Mouse (Mus musculus) lung, adult 18-20 months (tissue): ENCODE data around the gene Nubp1.

Source experiments
- DNase-seq, 2 experiments: peaks; one replicate each; pipeline ENCODE4 v3.0.0; 2022; ENCODE audit warnings: mixed read lengths in 2 of 2

The Nubp1 gene

DNA sequence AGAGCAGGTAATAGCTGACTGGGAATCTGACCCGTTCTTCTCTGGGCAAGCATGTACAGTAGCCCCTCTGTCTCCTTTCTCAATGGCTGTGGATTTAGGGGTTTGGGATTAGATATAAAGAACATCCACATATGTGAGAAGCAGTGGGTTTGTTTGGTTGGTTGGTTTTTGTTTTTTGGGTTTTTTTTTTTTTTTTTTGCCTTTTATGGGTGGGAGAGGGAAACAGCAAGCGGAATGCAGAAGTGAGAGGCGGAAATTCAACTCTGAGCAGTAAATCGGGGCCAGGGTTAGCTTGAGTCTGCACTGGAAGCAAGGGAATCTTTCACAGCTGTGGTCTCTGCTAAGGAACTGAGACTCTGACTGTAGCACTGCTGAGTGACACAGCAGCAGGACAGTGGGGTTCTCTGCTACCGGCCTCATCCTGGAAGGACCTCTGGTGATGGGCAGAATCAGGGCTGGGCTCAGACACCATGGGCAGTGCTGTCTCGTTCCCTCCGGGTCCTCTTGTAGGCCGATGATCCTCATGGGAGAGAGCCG lies 6.0 kb downstream of the Nubp1 start:
- no peak for DNase-seq

DNA sequence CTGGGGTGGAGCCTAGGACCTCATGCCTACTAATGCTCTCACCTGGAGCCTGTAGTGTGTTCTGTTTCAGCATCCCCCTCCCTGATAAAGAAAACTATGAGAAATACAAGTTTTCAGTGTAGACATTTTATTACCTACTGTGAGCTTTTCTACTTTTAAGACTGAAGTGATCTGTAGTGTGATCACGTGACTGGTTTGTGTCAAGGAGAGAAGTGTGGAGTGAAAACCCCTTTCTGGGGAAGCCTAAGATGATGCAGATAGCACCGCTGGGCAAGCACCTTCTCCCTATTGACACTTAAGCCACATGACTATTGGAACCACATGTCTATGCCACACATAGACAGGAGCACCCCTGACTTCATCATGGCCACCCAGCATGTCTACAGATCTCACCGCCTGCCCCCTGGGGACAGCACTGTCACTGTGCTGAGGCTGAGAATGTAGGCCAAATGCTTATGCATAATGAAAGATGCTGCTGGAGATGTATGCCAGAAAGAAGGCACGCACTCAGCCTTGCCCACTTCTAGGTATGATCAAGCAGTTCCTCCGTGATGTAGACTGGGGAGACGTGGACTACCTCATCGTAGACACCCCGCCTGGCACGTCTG lies 8.8 kb downstream of the Nubp1 start:
- no peak for DNase-seq

DNA sequence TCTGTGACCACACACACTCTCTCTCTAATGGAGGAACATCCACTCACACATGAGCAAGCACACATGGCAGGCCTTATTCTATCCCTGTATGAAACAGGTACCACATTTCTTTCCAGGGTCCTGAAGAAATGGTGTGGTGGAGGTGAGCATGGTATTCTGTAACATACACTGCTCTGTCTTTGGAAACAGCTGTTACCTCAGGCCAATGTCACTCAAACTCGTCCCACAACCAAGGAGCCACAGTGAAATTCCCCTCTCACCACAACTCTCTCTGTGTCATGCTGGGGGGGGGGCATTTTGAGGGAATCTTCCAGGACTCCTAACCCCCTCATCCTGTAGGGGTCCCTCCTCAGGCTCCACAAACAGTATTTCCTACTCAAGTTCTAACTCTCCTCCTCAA lies 20.2 kb downstream of the Nubp1 start:
- DNase-seq: no peak

DNA sequence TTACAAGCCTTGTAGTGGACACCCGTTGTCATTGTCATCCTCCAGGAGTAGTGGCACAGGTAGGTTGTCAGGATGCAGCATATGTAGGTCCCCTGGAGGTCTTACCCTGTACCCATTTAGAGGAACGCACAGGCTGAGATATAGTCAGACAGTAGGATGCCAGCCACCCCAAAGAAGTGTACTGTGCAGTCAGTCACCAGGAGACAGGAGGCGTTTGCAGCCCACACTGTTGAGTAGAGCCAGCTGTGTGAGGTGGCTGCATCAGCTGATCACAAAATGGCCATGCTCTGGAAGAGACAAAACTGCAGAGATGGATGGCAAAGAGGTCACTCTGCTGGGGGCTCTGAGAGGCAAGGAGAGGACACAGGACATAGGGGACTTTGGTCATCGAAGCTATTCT lies 20.6 kb downstream of the Nubp1 start:
- DNase-seq: no peak

DNA sequence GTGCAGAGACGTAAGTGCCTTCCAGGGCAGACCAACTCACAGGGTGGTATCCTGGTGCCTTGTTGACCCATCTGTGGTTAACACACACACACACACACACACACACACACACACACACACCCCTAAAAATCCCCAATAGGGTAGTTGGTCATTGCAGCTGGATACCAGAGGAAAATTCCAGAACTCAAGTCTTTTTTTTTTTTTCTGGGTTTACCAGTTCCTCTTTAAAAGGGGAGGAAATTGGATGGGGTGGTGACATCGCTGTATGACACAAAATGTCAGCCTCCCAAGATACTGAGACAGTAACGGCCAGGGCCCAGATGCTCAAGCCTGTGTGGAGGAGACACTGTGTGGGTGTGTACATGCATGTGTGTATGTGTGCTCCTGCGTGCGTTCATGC lies 21.6 kb downstream of the Nubp1 start:
- DNase-seq: no peak

DNA sequence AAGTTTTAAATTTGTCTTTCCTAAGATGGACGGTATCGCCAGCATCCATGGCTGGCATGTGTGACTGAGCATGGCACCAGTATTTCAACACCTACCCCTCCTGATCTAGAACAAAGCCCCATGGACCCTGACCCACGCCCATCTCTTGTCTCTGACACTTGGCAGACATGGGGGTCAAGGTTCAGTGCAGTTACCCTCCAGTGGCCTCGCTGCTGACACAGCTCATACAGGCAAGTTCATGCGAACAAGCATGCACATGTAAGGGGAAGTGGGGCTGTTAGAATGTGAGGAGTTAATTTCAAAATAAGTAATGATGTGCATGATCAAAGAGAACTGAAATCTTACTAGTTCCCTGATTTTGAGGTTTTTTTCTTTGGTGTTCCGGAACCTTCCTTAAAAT lies 24.4 kb downstream of the Nubp1 start:
- DNase-seq: no peak

DNA sequence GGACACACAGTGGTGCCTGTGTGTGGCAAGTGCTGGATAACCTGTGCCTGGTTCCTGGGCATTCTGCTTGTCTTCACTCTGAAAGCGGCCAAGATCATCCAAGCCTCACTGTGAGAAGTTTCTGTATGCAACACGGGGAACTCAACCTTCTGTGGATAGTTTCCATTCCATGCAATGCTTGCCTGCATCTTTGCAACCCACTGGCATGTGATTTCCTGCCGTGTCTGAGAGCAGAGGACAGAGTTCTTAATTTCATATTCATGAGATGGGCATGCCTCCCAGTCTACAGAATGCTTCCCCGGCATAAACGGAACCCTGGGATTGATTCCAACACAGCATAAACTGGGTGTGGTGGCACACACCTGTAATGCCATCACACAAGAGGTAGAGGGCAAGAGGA lies 26.3 kb downstream of the Nubp1 start:
- DNase-seq: no peak

DNA sequence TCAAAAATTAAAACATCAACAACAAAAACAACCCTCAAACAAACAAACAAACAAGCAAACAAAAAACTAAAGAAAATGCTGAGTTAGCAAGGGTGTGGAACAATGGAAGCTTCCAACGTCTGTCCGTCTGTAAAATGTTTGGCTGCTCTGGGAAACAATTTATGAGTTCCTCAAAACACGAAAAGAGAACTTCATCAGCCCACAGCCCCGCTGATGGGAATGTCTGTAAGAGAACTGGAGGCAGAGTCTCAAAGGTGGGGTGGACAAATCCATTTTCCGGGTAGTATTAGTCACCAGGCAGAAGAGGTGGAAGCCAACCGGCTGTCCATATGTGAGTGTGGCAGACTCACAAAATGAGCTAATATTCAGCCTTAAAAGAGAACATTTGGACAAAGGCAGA lies 29.6 kb downstream of the Nubp1 start:
- no peak for DNase-seq

DNA sequence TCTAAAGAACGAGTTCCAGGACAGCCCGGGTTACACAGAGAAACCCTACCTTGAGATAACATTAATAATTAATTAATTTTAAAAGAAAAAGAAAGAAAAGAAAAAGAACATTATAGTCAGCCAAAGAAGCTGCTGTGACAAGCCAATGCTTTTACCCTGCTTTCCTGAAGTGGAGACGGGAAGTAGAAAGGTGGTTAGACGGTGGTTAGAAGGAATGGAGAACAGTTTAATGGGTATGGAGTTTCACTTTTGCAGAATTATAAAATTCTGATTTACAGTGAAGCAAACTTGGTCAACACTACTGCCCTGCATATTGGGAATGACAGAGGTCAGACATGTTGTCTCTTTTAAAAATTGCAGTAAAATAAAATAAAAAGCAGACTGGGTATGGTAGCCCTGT lies 30.0 kb downstream of the Nubp1 start:
- DNase-seq: no peak

DNA sequence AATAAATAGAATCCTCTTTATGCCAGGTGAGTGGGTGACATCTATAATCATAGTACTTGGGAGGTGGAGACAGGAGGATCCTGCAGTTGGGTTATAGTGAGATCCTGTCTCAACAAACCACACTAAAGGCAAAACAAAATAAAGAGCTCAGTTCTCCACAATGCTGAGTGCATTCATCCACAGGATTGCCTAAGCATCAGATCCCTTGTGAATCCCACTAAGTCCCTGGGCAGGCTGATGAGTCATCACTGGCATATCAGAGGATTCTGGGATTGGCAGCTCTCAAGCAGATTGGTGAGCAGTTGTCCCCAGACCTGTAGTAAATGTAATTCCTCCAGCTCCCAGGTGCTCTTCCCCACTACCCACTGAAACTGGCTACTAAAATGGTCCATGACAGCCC lies 32.0 kb downstream of the Nubp1 start:
- no peak for DNase-seq

DNA sequence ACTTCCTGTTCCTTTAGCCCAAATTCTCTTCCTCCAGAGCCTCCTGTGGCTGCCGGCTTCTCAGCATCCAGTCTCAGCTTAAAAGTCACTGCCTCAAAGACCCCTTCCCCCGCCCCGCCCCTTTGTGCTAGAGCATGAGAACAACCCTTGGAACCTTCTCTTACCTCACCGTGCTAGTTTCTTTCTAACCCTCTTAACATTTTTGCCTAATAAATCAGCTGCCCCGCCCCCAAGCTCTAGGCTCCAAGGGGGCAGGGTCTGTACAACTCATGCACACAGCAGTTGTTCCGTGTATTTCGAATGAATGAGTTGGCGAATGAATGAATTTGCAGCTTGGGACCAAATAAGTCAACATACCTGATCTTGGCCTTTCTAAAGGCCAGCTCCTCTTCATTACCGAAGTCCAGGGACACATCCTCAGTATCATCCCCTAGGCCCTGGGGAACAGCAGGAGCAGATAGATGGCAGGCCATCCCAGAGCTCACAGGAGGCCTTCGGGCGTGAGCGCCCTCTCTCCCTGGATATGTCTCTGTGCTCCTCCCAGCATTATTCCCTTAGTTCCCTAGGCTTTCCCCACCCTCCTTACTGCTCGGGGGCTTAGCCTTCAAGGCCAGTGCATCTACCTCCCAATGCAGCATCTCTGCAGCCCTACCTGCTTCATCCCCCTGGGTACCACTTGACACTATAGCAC lies 35.0 kb downstream of the Nubp1 start:
- DNase-seq: no peak

DNA sequence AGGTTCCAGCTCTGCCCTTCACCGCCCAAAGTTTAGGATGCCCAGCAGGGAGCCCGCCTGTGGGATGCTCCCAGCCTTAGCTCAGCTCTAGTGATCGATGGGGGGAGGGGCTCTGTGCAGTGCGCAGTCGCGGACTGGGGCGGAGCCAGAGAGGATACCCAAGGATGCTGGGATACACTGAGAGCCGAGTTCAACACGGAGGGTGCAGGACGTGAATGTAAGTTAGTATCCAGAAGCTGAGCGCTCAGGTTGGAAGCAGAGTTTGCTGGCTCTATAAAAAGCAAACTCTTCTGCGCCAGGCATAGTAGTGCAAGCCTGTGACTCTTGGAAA lies 35.5 kb downstream of the Nubp1 start, which contains the start of gene Tvp23a:
Tvp23a (minus strand) TSS at position 99 of the 331 bp plus-strand sequence.
- no peak for DNase-seq

DNA sequence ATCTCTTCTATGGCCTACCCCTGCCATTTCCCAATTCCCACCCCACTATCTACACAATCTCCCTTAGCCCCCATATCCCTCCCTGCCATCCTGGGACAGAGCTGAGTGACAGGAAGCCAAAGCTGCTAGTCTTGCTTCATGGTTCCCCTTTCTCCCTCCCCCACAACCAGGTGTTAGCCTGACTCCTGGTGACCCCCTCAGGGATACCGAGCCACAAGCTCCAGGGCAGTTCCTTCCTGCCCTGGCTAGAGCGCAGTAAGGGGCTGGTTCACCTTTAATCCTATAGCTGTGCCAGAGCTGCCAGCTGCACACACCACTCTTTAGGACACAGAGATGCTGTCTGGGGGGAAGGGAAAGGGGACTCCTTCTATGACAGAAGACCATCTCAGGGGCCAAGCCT lies 36.0 kb downstream of the Nubp1 start:
- DNase-seq: no peak

DNA sequence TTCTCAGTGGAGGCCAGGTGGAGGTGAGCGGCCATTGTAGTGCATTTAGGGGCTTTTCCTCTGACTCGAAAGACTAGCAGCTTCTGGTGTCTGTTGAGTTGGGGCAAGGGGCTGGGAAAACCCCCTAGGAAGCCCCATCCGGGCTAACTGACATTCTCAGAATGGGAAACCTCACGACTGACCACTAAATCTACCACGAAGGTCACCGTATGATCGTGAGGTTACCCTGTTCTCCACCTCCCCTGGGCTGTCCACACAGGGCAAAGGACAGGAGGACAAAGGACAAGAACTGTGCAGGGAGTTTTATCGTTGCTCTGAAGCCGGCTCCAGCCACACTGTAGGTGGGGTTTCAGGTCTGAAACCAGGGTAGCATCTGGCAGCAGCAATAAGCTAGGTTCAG lies 37.2 kb downstream of the Nubp1 start:
- no peak for DNase-seq

DNA sequence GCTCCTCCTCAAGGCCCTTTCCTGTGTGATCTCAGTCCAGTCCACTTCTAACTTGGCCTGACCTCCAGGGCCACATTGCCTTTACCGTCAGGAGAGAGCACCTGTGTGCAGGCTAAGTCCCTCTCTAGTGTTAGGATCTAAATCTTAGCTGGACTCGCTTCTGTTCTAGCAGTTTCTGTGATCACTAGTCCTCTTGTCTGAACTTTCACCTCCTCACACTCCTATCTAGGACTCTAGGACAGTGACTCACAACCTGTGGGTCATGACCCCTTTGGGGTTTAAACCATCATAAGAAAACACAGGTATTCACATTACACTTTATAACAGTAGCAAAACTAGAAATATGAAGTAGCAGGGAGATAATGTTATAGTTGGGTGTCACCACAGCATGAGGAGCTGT lies 40.2 kb downstream of the Nubp1 start:
- no peak for DNase-seq

DNA sequence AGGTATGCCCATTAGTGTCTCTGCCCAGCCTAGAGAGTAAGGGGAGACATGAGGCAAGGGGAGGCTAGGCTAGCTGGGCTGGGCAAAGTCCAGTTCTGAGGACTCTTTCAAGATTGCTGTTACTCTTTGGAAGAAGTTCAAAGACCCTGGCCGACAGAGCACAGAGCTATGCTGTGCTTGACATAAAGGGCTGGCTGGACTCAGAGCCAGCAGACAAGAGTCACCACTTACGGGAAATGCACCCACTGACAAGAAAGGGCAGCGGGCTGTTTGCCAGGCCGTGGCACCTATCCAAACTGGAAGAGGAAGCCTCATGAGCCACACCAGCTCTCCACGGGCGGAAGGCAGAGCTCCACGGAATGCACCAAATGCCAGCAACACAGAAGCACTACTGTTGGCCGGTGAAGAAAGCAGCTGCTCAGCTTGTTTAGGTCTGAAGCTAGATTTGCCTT lies 40.7 kb downstream of the Nubp1 start:
- peak; percentile 95 to 96 for DNase-seq

DNA sequence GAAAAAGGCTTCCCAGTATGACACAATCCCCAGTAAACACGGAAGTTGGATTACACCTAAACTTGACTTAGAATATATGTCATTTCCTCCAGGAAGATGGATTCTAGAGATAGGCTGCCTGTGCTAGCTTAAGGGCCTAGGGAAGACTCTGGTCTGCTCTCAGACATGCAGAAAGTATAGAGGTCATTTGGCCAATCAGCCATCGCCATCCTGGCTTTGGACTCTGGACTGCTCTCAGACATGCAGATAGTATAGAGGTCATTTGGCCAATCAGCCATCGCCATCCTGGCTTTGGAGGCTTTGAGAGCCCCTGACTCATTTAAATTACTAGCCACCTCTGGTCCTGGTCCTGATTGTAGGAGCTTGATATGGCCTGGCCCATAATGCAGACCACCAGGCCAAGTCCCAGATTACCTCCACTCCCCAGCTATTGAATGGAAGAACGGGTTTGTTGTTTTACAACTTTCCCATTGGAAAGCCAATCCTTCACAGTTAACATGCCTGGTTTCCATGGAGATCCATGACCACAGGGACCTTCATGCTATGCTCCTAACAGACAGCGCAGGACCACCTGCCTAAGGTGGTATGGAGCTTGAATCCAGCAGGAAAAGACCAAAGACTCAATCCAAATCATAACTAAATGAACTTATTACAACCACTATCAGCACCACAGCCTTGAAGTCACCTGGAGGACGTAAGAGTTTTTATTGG lies 42.3 kb downstream of the Nubp1 start:
- no peak for DNase-seq

DNA sequence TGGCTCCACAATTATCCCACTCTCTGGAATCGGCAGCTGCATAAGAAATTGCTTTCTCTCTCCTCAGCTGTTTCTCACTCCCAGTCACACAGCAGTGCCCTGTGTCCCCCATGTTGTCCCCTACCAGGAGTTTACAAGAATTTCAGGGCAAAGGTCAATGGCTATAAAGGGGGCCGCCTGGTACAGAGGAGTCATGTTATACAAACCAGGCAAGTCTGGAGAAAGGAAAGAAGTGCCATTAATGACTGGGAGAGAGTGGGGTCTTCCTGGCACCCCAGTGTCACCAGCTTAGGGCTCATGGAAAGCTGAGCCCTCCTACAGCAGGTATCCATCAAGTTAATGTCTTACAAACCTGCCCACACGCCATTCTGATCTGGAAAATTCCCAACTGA lies 42.8 kb downstream of the Nubp1 start:
- DNase-seq: no peak

DNA sequence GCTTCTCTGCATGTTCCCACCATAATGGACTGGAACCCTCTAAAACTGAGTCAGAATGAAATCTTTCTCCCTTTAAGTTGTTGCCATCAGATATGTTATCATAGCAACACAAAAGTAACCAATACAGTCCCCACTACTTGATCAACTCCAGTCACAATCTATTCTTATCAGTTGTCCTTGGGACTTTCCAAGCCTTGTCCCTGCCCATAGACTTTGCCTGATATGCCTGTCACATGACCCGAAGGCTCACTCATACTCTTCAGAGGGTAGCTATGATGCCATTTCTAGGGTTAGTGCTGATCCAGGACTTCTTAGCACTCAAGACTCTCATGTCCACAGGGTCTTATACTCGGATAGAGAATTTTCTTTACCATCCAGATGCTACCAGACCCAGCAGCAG lies 48.4 kb downstream of the Nubp1 start:
- no peak for DNase-seq

DNA sequence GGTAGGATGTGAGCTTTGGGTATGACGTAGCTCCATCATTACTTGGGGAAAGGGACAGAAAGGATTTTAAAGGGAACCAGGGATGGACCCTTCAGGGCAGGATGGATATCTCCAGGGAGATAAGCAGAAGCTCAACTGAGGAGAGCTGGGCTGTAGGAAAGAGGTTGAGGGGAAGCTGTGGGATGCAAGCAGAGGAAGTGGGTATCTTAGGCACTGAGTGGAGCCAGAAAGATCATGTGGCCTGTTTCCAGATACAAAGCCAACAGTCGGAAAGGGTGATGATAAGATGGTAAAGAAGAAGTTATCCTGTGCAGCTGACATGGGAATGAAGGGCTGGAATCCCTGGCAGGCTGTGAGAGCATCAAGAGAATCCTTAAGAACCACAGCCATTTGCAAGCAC lies 49.4 kb downstream of the Nubp1 start:
- DNase-seq: no peak

DNA sequence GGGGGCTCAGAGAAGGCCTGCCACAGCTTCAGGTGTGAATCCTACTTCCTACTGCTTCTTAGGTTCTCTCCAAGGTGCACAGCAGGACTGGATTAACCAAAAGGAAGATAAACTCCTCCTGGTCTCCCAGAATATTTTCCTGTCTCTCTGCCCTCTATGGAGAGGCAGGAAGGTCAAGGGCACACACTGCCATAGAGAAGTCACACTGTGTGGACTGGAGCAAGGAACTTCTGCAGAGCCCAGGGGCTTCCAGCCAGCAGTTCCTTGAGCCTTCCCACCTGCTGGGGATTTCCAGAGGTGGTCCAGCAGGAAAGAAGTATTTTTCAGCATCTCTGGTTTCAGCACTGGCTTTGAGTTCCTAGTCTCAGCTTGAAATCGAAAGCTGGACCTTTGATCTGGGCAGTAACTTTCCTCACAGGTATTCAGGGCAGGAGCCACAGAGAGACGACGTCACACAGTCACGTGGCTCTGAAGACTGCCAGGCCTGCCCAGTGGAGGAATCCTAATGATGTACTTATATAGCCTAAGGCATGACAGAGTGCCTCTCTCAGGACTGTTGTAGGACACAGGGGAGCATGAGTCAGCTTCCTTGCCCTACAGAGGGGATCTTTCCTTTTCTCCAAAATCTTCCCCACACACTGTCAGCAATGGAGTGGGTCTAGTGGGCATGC lies 53.4 kb downstream of the Nubp1 start:
- DNase-seq: peak; percentile 59 to 64

DNA sequence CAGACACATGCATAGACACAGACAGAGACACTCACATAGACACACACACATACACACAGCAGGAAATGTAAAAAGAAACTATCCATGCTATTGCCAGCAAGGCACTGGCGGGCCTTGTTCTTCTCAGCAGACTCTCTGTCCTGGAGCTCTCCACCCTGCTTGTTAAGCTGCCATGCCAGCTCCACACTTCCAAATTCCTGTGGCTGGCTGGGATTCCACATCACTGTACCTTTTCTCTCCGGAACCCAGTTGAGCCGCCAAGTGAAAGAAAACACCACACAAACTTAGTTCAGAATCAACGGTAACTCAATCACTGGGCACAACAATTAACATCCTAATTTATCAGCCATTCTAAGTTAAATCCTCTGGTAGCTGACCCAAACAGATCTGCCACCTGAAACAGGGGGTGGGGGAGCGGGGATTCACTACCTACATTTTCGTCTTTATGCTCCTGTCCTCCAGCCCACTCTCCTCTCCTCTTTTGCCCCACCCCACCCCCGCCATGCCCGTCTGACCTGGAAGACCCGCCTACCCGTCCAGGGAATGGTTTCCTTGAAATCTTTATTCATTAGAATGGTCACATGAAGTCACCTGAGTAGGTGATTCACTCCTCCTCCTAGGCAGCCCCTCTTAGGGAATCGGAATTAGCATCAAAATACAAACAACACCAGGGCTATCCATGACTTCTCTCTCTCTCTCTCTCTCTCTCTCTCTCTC lies 55.8 kb downstream of the Nubp1 start:
- DNase-seq: peak in 1 of 2 experiments; percentile 21

DNA sequence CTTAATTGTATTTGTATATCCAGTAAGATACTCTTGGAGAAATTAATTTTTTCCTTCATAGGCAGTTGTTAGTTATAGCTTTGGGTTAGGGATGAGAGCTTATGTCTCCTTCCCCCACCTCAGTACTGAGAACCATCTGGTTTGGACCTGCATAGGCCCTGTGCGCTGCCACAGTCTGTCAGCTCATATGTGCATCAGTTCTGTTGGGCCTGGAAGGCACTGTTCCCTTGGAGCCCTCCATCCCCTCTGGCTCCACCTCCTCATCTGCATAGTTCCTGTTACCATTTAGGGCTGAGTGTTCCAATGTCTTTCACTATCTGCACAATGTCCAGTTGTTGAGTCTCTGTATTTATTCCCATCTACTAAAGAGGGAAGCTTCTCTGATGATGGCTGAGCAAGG lies 56.5 kb downstream of the Nubp1 start:
- DNase-seq: no peak
